Mouse (Mus musculus) kidney, embryonic 15.5 days (tissue): ENCODE results near the gene Dyrk2. TPM values are rescaled to one million over a fixed set of nuclear protein-coding genes. Genes with fewer than 3 reads are reported as not detected.

Experiments
- ATAC-seq: fragments of 200-750 bp; cut with Nextera tagmentation; replicated peaks from 2 replicates; pipeline ENCODE4 v1.8.0; 2017; ENCODE audit warnings: moderate TSS enrichment; ENCODE audit not compliant: low FRiP score
- H3K27ac ChIP-seq: fragments of 300-500 bp; sonication (generic); 2 replicates; pipeline ENCODE4 v1.5.1; 2015; ENCODE audit warnings: mild to moderate bottlenecking, inconsistent platforms
- H3K27me3 ChIP-seq: fragments of 300-500 bp; sonication (generic); 2 replicates; pipeline ENCODE4 v1.6.1; 2015; ENCODE audit warnings: inconsistent platforms
- H3K36me3 ChIP-seq: fragments of 300-500 bp; sonication (generic); 2 replicates; pipeline ENCODE4 v1.6.1; 2015; ENCODE audit warnings: inconsistent platforms
- H3K4me1 ChIP-seq: fragments of 300-500 bp; sonication (generic); 2 replicates; pipeline ENCODE4 v1.6.1; 2015; ENCODE audit warnings: inconsistent platforms
- H3K4me2 ChIP-seq: fragments of 300-500 bp; sonication (generic); 2 replicates; pipeline ENCODE4 v1.6.1; 2015; ENCODE audit warnings: moderate library complexity, mild to moderate bottlenecking, inconsistent platforms
- H3K4me3 ChIP-seq: fragments of 300-500 bp; sonication (generic); replicated peaks from 2 replicates; pipeline ENCODE4 v1.5.1; 2015; ENCODE audit warnings: mild to moderate bottlenecking, inconsistent platforms
- H3K9ac ChIP-seq: fragments of 300-500 bp; sonication (generic); 2 replicates; pipeline ENCODE4 v1.6.1; 2015; ENCODE audit warnings: mild to moderate bottlenecking, inconsistent platforms
- H3K9me3 ChIP-seq: fragments of 300-500 bp; sonication (generic); replicated peaks from 2 replicates; pipeline ENCODE4 v1.6.1; 2016; ENCODE audit warnings: inconsistent platforms
- WGBS: fragments of 180-500 bp; shearing (Covaris S2); methylation state at CpG from one replicate; pipeline ENCODE4 v1.1.7; 2015; ENCODE audit warnings: mixed read lengths; 5-methylcytosine and 5-hydroxymethylcytosine counted together
- polyA plus RNA-seq: library from polyadenylated mRNA; unstranded; fragments of >200 nt; fragmentation: Nextera tagmentation; extraction: Ambion mirVana; gene quantifications from 2 replicates; pipeline ENCODE4 v1.2.1, GENCODE M21; 2015

Dyrk2 gene
- polyA plus RNA-seq, 1 experiment from 2014 or later: 9.3 TPM

DNA sequence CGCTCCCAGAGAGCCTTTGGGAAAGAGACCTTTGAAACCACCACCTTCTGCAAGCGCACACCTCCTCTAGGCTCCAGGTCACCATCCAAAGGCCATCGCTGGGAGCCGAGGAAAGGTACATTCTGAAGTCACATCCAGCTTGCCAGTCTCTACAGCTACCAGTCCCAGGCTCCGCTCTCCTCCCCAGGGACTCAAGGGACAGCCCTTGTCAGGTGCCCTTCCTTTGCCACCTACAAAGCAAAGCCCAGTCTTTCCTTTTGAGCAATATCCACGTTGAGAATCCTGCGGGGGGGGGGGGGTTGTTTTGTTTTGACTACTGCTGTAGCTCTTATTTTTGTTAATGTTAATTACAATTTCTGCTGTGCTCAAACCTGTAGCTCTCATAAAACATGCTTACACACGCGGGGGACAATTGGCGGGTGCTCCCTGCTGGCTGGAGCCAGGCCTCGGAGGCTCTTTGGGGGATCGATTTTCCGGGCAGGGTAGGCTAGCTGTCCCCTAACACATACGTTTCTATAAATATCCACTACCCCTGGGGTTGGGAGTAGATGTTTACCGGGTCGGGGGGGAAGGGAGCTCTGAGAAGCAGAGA, 2.6 kb downstream of the Dyrk2 start:
- Histone ChIP-seq H3K9ac (peak overlapping the region; percentile 94), H3K27ac (peak overlapping the region; percentile 98), H3K36me3 (peaks cover 28% of the 10 kb centered on the region), H3K9me3 (no peaks in the 10 kb centered on the region), H3K27me3 (no peaks in the 10 kb centered on the region), H3K4me2 (peak overlapping the region; percentile 90), H3K4me1 (peaks cover 54% of the 10 kb centered on the region), H3K4me3 (peak overlapping the region; percentile 93)
- 8% methylated on average over 16 of the region's 16 CpGs for WGBS
- 0 out of 2 replicates have a peak, but pooled peaks have one; percentile 0 for ATAC-seq

DNA sequence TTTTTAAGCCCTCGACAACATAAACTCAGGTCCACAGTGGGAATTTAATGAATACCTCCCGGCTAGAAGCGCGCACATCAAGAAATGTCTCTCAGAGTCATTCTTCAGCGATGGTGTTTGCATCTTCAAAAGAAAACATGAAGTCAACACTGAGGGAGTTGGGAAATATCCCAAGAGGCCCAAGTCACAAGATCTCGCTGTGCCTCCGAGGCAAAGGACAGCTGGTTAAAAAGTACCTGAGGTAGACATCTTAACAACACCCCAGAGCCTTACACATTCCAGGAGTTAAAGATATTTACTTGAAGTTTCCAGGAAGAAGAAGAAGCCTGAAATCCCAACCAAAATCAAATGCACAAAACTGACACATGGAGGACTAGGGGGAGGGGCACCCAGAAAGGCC, 5.0 kb downstream of the Dyrk2 start:
- ATAC-seq: no peak
- WGBS: 83% methylated on average over 7 of the region's 7 CpGs
- H3K27me3 ChIP-seq: no peaks in the 10 kb centered on the region
- no peak overlapping the region for H3K4me2 ChIP-seq
- peaks cover 52% of the 10 kb centered on the region for H3K36me3 ChIP-seq
- no peak overlapping the region for H3K9ac ChIP-seq
- peaks cover 46% of the 10 kb centered on the region for H3K4me1 ChIP-seq
- no peak overlapping the region for H3K4me3 ChIP-seq
- no peak overlapping the region for H3K27ac ChIP-seq
- 0 out of 2 replicates have a peak, but pooled peaks cover 10% of the 10 kb centered on the region for H3K9me3 ChIP-seq

DNA sequence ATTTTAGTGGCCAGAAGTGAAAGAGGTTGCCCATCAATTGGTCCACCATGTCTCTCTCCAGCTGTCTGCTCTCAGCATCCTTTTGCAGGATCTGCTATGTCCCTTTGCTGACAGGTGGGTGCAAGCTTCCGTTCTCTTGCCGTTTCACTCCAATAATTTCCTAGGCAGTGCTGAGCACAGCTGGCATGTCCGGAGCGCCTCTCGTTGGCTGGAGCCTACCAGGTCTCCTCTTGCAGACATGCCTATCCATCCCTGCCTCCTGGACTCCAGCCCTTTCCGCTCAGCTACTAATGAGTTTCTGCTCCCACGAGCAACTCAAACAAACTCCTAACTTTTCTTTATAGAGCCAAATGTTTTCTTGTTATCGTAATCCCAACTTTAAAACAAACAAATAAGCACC, 6.4 kb downstream of the Dyrk2 start:
- Histone ChIP-seq H3K9ac (no peak overlapping the region), H3K9me3 (0 out of 2 replicates have a peak, but pooled peaks cover 13% of the 10 kb centered on the region), H3K4me1 (peaks cover 45% of the 10 kb centered on the region), H3K27ac (no peak overlapping the region), H3K4me3 (no peak overlapping the region), H3K27me3 (no peaks in the 10 kb centered on the region), H3K4me2 (no peak overlapping the region), H3K36me3 (peaks cover 66% of the 10 kb centered on the region)
- peak; percentile 47; the same call in 1 of the 2 replicates for ATAC-seq
- 53% methylated on average over 8 of the region's 8 CpGs for WGBS

DNA sequence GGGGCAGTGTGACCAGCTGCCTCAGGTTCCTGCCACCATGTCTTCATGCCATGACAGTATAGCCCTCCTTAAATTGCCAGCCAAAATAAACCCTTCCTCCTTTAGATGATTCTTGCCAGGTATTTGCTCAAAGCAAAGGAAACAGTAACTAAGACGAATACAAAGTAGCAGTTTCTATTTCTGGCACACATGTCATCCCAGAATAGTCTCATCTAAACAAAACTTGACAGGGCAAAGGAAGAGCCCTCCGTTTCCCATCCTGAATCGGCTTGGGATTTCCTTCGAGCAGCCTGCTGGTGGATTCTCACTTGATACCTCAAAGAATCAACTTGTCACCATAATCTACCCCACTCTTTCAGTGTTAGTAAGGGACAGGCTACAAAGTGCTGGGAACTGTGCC, 7.8 kb downstream of the Dyrk2 start:
- no peak for ATAC-seq
- Histone ChIP-seq H3K4me1 (peaks cover 41% of the 10 kb centered on the region), H3K4me2 (no peak overlapping the region), H3K27ac (no peak overlapping the region), H3K9me3 (0 out of 2 replicates have a peak, but pooled peaks cover 13% of the 10 kb centered on the region), H3K27me3 (no peaks in the 10 kb centered on the region), H3K36me3 (peaks cover 74% of the 10 kb centered on the region), H3K9ac (no peak overlapping the region), H3K4me3 (no peak overlapping the region)
- WGBS: 76% methylated on average over 4 of the region's 4 CpGs

DNA sequence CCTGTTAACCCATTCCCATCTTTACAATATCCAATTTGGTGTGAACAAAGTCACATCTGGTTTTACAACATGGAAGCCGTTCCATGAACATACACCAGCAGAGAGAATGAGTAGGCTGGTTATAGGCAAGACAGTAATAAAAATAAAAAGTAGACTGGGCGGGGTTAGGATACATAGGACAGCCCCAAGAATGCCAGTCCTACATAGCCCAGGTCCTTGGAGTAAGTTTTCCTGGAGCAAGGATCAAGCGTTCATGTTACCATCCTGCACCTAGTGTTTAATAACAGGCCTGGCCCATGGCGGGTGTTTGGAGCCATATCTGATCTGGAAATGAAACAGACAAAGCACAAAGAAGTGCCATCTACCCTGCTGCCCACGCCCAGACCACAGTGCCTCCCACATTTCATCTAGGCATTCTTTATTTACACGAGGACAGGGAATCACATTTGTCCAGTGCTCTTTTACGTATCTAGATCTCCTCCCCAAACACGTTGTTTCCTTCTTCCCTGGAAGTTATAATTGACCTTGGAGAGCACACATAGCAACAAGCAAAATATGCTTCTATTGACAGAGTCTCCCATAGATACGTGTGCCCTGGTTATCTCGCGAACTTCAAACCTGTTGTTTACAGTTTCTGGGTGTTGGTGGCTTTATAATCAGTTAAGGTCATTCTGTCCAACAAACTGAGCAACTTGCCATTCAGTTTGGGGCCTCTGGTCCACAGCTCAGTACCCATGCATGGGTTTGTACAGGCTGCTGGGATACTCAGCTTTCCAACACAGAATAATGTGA, 8.6 kb downstream of the Dyrk2 start:
- Histone ChIP-seq H3K27me3 (no peaks in the 10 kb centered on the region), H3K9me3 (0 out of 2 replicates have a peak, but pooled peaks cover 13% of the 10 kb centered on the region), H3K4me1 (peaks cover 33% of the 10 kb centered on the region), H3K9ac (no peak overlapping the region), H3K4me3 (no peak overlapping the region), H3K27ac (no peak overlapping the region), H3K4me2 (no peak overlapping the region), H3K36me3 (peaks cover 81% of the 10 kb centered on the region)
- no peak for ATAC-seq
- 92% methylated on average over 11 of the region's 11 CpGs for WGBS

DNA sequence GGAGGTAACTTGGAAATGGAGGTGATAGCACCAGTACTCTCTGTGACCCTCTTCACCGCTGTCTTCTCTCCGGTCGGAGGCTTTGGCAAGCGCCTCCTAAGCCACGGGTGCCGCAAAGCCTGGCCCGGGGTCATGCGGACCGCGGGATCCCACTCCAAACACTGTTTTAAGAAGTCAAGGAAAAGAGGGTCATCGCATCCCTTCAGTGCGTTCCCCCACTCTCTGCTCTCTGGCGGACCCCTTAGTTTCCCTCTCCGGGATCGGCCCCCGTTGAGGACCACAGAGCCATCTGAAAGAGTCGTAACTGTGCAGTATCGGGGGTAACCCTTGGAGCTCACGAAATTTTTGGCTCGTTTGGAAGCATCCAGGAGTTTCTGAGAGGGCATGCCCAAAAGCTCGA, 10.4 kb downstream of the Dyrk2 start:
- H3K4me2 ChIP-seq: no peak overlapping the region
- no peak overlapping the region for H3K9ac ChIP-seq
- H3K27ac ChIP-seq: no peak overlapping the region
- no peaks in the 10 kb centered on the region for H3K27me3 ChIP-seq
- no peak for ATAC-seq
- 0 out of 2 replicates have a peak, but pooled peaks cover 13% of the 10 kb centered on the region for H3K9me3 ChIP-seq
- no peak overlapping the region for H3K4me3 ChIP-seq
- peaks cover 79% of the 10 kb centered on the region for H3K36me3 ChIP-seq
- WGBS: 95% methylated on average over 21 of the region's 21 CpGs
- peaks cover 17% of the 10 kb centered on the region for H3K4me1 ChIP-seq

DNA sequence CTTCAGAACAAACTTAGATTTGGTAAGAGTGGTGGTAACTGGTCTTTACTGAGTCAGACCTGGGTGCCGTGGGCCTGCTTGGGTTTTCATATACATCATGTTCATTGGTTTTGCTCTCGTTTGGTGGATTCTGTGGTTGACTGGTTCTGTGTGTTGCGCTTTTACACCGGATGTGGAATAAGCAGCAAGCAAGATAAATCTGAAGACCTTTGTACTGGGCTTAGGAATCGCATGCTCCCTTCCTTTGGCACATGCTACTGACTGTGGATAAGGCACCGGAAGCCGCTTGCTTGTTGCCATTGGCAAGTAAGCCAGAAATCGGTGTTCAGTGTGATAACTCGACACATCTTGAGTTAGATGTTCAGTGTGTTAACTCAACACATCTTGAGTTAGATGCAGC, 15.4 kb downstream of the Dyrk2 start:
- peaks cover 33% of the 10 kb centered on the region for H3K36me3 ChIP-seq
- no peaks in the 10 kb centered on the region for H3K27me3 ChIP-seq
- no peak for ATAC-seq
- H3K4me3 ChIP-seq: no peak overlapping the region
- H3K4me1 ChIP-seq: no peaks in the 10 kb centered on the region
- H3K9ac ChIP-seq: no peak overlapping the region
- WGBS: 92% methylated on average over 9 of the region's 9 CpGs
- no peak overlapping the region for H3K4me2 ChIP-seq
- 0 out of 2 replicates have a peak, but pooled peaks cover under 1% of the 10 kb centered on the region for H3K9me3 ChIP-seq
- no peak overlapping the region for H3K27ac ChIP-seq

DNA sequence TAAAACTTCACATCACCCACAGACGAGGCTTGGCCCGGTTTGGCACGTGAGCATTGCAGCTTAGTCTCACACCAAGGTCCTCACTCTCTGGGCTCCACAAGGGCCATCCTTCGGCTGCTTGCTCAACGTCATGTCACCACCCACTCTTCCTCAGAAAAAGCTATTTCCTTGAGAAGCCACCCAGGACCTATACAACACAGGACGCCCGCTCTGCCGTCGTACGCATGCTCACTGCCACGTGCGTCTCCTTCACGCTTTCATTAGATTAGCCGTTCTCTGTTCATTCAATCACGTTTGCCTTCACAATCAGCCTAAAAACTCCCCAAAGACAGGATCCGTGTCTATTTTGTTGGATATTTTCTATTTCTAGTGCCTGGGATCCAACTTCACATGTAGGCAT, 17.5 kb downstream of the Dyrk2 start:
- Histone ChIP-seq H3K27ac (no peak overlapping the region), H3K9me3 (no peaks in the 10 kb centered on the region), H3K4me1 (no peaks in the 10 kb centered on the region), H3K4me2 (no peak overlapping the region), H3K9ac (no peak overlapping the region), H3K36me3 (peaks cover 17% of the 10 kb centered on the region), H3K27me3 (no peaks in the 10 kb centered on the region), H3K4me3 (no peak overlapping the region)
- WGBS: 85% methylated on average over 16 of the region's 16 CpGs
- ATAC-seq: no peak

DNA sequence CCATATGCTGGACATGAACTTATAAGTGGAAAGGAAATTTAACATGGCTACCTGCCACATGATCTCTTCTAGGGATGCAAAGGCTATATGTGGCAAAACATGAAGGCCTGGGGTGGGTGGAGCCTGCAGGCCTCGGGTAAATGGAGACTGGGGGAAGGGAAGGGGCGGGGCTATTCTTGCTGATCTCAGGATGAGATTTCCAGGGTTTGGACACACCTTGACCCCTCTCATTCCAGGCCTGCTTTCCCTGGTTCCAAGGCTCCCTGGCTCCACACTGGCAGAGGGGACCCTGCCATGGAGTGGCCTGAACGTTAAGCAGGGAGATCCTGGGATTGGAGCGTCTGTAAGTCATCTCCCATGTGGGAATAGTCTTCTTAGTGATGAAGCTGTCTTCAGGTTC, 21.5 kb downstream of the Dyrk2 start:
- H3K4me3 ChIP-seq: no peak overlapping the region
- no peak overlapping the region for H3K9ac ChIP-seq
- H3K27ac ChIP-seq: no peak overlapping the region
- peaks cover 5% of the 10 kb centered on the region; the same call in 1 of the 2 replicates for H3K4me1 ChIP-seq
- no peaks in the 10 kb centered on the region for H3K9me3 ChIP-seq
- H3K4me2 ChIP-seq: no peak overlapping the region
- no peaks in the 10 kb centered on the region for H3K27me3 ChIP-seq
- ATAC-seq: no peak
- H3K36me3 ChIP-seq: no peaks in the 10 kb centered on the region
- WGBS: 83% methylated on average over 4 of the region's 4 CpGs

DNA sequence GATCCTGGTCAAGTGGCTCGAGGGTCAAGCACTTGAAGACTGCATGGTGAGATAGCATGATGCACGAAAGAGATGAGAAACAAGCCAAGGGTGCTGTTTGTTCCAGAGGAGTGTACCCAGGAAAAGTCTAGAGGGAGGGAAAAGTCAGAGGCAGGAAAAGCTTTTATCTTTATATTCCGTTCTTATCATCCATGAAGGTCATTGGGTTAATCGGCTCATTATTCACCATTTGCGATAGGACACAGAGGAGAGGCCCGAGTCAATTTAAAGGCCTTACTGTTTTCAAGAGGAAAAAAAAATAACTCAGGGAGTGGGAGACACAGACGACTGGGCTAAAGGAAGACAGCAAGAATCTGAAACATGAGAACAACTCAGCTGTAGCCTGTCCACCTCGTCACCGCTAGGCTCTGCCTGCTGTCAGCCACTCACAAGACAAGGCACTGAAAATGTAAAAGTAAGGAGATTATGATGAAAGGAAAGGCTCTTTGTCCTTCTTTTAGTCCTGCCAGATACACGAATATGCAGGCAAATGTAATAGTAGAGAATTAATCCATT, 22.9 kb downstream of the Dyrk2 start:
- Histone ChIP-seq H3K4me2 (no peak overlapping the region), H3K4me1 (peaks cover 5% of the 10 kb centered on the region; the same call in 1 of the 2 replicates), H3K27ac (no peak overlapping the region), H3K36me3 (no peaks in the 10 kb centered on the region), H3K9me3 (no peaks in the 10 kb centered on the region), H3K9ac (no peak overlapping the region), H3K4me3 (no peak overlapping the region), H3K27me3 (no peaks in the 10 kb centered on the region)
- 29% methylated on average over 10 of the region's 10 CpGs for WGBS
- peak; percentile 60; the same call in 1 of the 2 replicates for ATAC-seq

DNA sequence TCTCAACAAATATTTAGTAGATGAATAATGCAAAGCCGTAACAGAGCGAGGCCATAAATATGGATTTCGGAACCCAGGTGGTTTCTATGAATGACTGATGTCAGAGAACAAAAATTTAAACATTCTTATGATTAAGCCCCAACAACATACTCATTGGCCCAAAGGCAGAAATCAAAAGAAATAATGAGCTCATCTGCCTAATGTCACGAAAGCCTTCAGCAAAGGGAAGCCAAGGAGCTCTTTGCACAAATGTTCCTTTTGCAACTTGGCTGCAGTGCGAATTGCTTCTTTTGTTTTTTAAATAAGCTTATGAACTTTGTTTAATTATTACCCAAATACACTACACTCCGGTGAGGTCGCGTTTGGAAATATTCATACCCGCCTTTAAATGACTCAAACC, 29.4 kb downstream of the Dyrk2 start:
- WGBS: 95% methylated on average over 9 of the region's 9 CpGs
- Histone ChIP-seq H3K4me1 (no peaks in the 10 kb centered on the region), H3K36me3 (no peaks in the 10 kb centered on the region), H3K27ac (no peak overlapping the region), H3K27me3 (no peaks in the 10 kb centered on the region), H3K4me2 (no peak overlapping the region), H3K9ac (no peak overlapping the region), H3K9me3 (no peaks in the 10 kb centered on the region), H3K4me3 (no peak overlapping the region)
- no peak for ATAC-seq
